Mouse (Mus musculus) heart, embryonic 12.5 days (tissue): Measurements from ENCODE around the gene Mettl7a2. TPM values are rescaled to one million over a fixed set of nuclear protein-coding genes. Genes with fewer than 3 reads are reported as not detected.
"Not testable (repeated sequence)": the region's sequence is repeated elsewhere in the genome, so short reads cannot be mapped to it uniquely, and the experiment has no call there.

ENCODE experiments used
- ATAC-seq: fragments of 200-750 bp; cut with Nextera tagmentation; 2 replicates; pipeline ENCODE4 v1.8.0; 2017; ENCODE audit warnings: moderate TSS enrichment, moderate library complexity; ENCODE audit not compliant: insufficient number of reproducible peaks, low FRiP score
- H3K27ac ChIP-seq: fragments of 300-500 bp; sonication (generic); 2 replicates; pipeline ENCODE4 v1.5.1; 2016; ENCODE audit warnings: mild to moderate bottlenecking, moderate library complexity; ENCODE audit not compliant: poor library complexity, severe bottlenecking
- H3K27me3 ChIP-seq: fragments of 300-500 bp; sonication (generic); replicated peaks from 2 replicates; pipeline ENCODE4 v1.6.1; 2016; ENCODE audit warnings: mild to moderate bottlenecking, moderate library complexity
- H3K36me3 ChIP-seq: fragments of 300-500 bp; sonication (generic); 2 replicates; pipeline ENCODE4 v1.6.1; 2016; ENCODE audit warnings: mild to moderate bottlenecking, moderate library complexity
- H3K4me1 ChIP-seq: fragments of 300-500 bp; sonication (generic); replicated peaks from 2 replicates; pipeline ENCODE4 v1.6.1; 2016; ENCODE audit warnings: mild to moderate bottlenecking
- H3K4me2 ChIP-seq: fragments of 300-500 bp; sonication (generic); 2 replicates; pipeline ENCODE4 v1.6.1; 2016; ENCODE audit warnings: mild to moderate bottlenecking, moderate library complexity
- H3K4me3 ChIP-seq: fragments of 300-500 bp; sonication (generic); 2 replicates; pipeline ENCODE4 v1.5.1; 2016; ENCODE audit warnings: mild to moderate bottlenecking
- H3K9ac ChIP-seq: fragments of 300-500 bp; sonication (generic); 2 replicates; pipeline ENCODE4 v1.6.1; 2016; ENCODE audit warnings: mild to moderate bottlenecking, moderate library complexity
- H3K9me3 ChIP-seq: fragments of 300-500 bp; sonication (generic); replicated peaks from 2 replicates; pipeline ENCODE4 v1.6.1; 2016; ENCODE audit warnings: mild to moderate bottlenecking, moderate library complexity
- whole genome bisulfite sequencing: fragments of 180-500 bp; shearing (Covaris S2); methylation state at CpG from one replicate; pipeline ENCODE4 v1.1.7; 2016; 5-methylcytosine and 5-hydroxymethylcytosine counted together
- polyA plus RNA-seq: library from polyadenylated mRNA; unstranded; fragments of >200 nt; fragmentation: Nextera tagmentation; extraction: Ambion mirVana; gene quantifications from 2 replicates; pipeline ENCODE4 v1.2.1, GENCODE M21; 2016

Gene Mettl7a2
- polyA plus RNA-seq, 1 experiment from 2014 or later, result not detected

- H3K4me2 ChIP-seq, H3K4me3 ChIP-seq, H3K36me3 ChIP-seq, H3K9ac ChIP-seq, H3K4me1 ChIP-seq, H3K27me3 ChIP-seq, H3K9me3 ChIP-seq, H3K27ac ChIP-seq: not testable (repeated sequence)
- WGBS, result 42% methylated on average over 4 of the region's 9 CpGs
- 0 out of 2 replicates have a peak, but pooled peaks have one; percentile 22 for ATAC-seq
Observed at GRCm38 (mm10) chr15:100377847-100378505, 25.0 kb downstream of the Mettl7a2 start.

- Histone ChIP-seq H3K9ac (no peak overlapping the region), H3K27me3 (peaks cover 4% of the 10 kb centered on the region; the same call in 1 of the 2 replicates), H3K27ac (no peak overlapping the region), H3K9me3 (no peaks in the 10 kb centered on the region), H3K36me3 (no peaks in the 10 kb centered on the region), H3K4me2 (no peak overlapping the region), H3K4me3 (no peak overlapping the region), H3K4me1 (no peaks in the 10 kb centered on the region)
- ATAC-seq, result no peak
- whole genome bisulfite sequencing, result 86% methylated on average over 8 of the region's 8 CpGs
Observed at GRCm38 (mm10) chr15:100379658-100380057, 26.7 kb downstream of the Mettl7a2 start.

- Histone ChIP-seq H3K4me1 (no peaks in the 10 kb centered on the region), H3K4me3 (no peak overlapping the region), H3K27ac (no peak overlapping the region), H3K36me3 (no peaks in the 10 kb centered on the region), H3K4me2 (no peak overlapping the region), H3K9ac (no peak overlapping the region), H3K9me3 (no peaks in the 10 kb centered on the region), H3K27me3 (peaks cover 4% of the 10 kb centered on the region; the same call in 1 of the 2 replicates)
- ATAC-seq, result no peak
- 66% methylated on average over 2 of the region's 2 CpGs for WGBS
Observed at GRCm38 (mm10) chr15:100380104-100380503, 27.1 kb downstream of the Mettl7a2 start.

GRCm38 (mm10) chr15:100385705-100386104, 32.7 kb downstream of the Mettl7a2 start:
- Histone ChIP-seq H3K4me3 (no peak overlapping the region), H3K27me3 (0 out of 2 replicates have a peak, but pooled peaks cover 4% of the 10 kb centered on the region), H3K9me3 (no peaks in the 10 kb centered on the region), H3K4me1 (peaks cover 15% of the 10 kb centered on the region), H3K27ac (no peak overlapping the region), H3K4me2 (no peak overlapping the region), H3K9ac (no peak overlapping the region), H3K36me3 (no peaks in the 10 kb centered on the region)
- no peak for ATAC-seq
- 91% methylated on average over 9 of the region's 9 CpGs for WGBS

GRCm38 (mm10) chr15:100387544-100388223, 34.7 kb downstream of the Mettl7a2 start:
- Histone ChIP-seq H3K9me3 (no peaks in the 10 kb centered on the region), H3K9ac (no peak overlapping the region), H3K36me3 (no peaks in the 10 kb centered on the region), H3K4me1 (peaks cover 26% of the 10 kb centered on the region), H3K4me3 (no peak overlapping the region), H3K27ac (no peak overlapping the region), H3K27me3 (no peaks in the 10 kb centered on the region), H3K4me2 (no peak overlapping the region)
- no peak for ATAC-seq
- WGBS, result 94% methylated on average over 17 of the region's 17 CpGs

- no peak for ATAC-seq
- Histone ChIP-seq H3K27me3 (no peaks in the 10 kb centered on the region), H3K4me1 (peaks cover 33% of the 10 kb centered on the region), H3K4me3 (no peak overlapping the region), H3K9ac (no peak overlapping the region), H3K27ac (no peak overlapping the region), H3K36me3 (peaks cover under 1% of the 10 kb centered on the region; the same call in 1 of the 2 replicates), H3K4me2 (no peak overlapping the region), H3K9me3 (no peaks in the 10 kb centered on the region)
- WGBS, result 85% methylated on average over 16 of the region's 16 CpGs
Observed at GRCm38 (mm10) chr15:100388224-100388835, 35.3 kb downstream of the Mettl7a2 start.

- H3K4me3 ChIP-seq, result no peak overlapping the region
- WGBS, result 80% methylated on average over 9 of the region's 9 CpGs
- H3K9me3 ChIP-seq, result no peaks in the 10 kb centered on the region
- peaks cover 33% of the 10 kb centered on the region for H3K4me1 ChIP-seq
- no peak overlapping the region for H3K27ac ChIP-seq
- H3K27me3 ChIP-seq, result no peaks in the 10 kb centered on the region
- H3K4me2 ChIP-seq, result no peak overlapping the region
- H3K36me3 ChIP-seq, result peaks cover 6% of the 10 kb centered on the region; the same call in 1 of the 2 replicates
- H3K9ac ChIP-seq, result no peak overlapping the region
- ATAC-seq, result no peak
Observed at GRCm38 (mm10) chr15:100388886-100389285, 35.9 kb downstream of the Mettl7a2 start.

- Histone ChIP-seq H3K27ac (no peak overlapping the region; the same call in 1 of the 2 replicates), H3K27me3 (no peaks in the 10 kb centered on the region), H3K36me3 (peaks cover 26% of the 10 kb centered on the region), H3K9me3 (peaks cover 3% of the 10 kb centered on the region; the same call in 1 of the 2 replicates), H3K4me2 (no peak overlapping the region), H3K9ac (no peak overlapping the region), H3K4me3 (no peak overlapping the region), H3K4me1 (peaks cover 36% of the 10 kb centered on the region)
- 53% methylated on average over 7 of the region's 7 CpGs for WGBS
- ATAC-seq, result no peak
Observed at GRCm38 (mm10) chr15:100391066-100391465, 38.1 kb downstream of the Mettl7a2 start.

- H3K27me3 ChIP-seq, result no peaks in the 10 kb centered on the region
- WGBS, result 74% methylated on average over 7 of the region's 7 CpGs
- H3K4me2 ChIP-seq, result no peak overlapping the region
- H3K9ac ChIP-seq, result no peak overlapping the region
- H3K36me3 ChIP-seq, result peaks cover 32% of the 10 kb centered on the region
- H3K27ac ChIP-seq, result no peak overlapping the region
- peaks cover 3% of the 10 kb centered on the region; the same call in 1 of the 2 replicates for H3K9me3 ChIP-seq
- no peak overlapping the region for H3K4me3 ChIP-seq
- peaks cover 36% of the 10 kb centered on the region for H3K4me1 ChIP-seq
- peak; percentile 26; the same call in 1 of the 2 replicates for ATAC-seq
Observed at GRCm38 (mm10) chr15:100391599-100391998, 38.6 kb downstream of the Mettl7a2 start.

GRCm38 (mm10) chr15:100393016-100393415, 40.0 kb downstream of the Mettl7a2 start:
- ATAC-seq, result no peak
- Histone ChIP-seq H3K27me3 (no peaks in the 10 kb centered on the region), H3K4me2 (no peak overlapping the region), H3K4me1 (peaks cover 36% of the 10 kb centered on the region), H3K9me3 (peaks cover 3% of the 10 kb centered on the region; the same call in 1 of the 2 replicates), H3K27ac (no peak overlapping the region), H3K9ac (no peak overlapping the region), H3K36me3 (peaks cover 46% of the 10 kb centered on the region), H3K4me3 (no peak overlapping the region)
- 75% methylated on average over 11 of the region's 11 CpGs for WGBS

- no peak overlapping the region for H3K9ac ChIP-seq
- ATAC-seq, result no peak
- no peaks in the 10 kb centered on the region for H3K27me3 ChIP-seq
- 95% methylated on average over 3 of the region's 3 CpGs for WGBS
- H3K9me3 ChIP-seq, result peaks cover 3% of the 10 kb centered on the region; the same call in 1 of the 2 replicates
- H3K4me1 ChIP-seq, result peaks cover 23% of the 10 kb centered on the region
- H3K27ac ChIP-seq, result no peak overlapping the region
- peaks cover 71% of the 10 kb centered on the region for H3K36me3 ChIP-seq
- H3K4me3 ChIP-seq, result no peak overlapping the region
- H3K4me2 ChIP-seq, result no peak overlapping the region
Observed at GRCm38 (mm10) chr15:100395561-100395960, 42.6 kb downstream of the Mettl7a2 start.
